Mouse (Mus musculus): Measurements from ENCODE around the gene Iqsec3. TPM values are rescaled to one million over a fixed set of nuclear protein-coding genes. Genes with fewer than 3 reads are reported as not detected.
"Not testable (repeated sequence)": the region's sequence is repeated elsewhere in the genome, so short reads cannot be mapped to it uniquely, and the experiment has no call there.

Gene Iqsec3
- polyA plus RNA-seq, 1 experiment from 2014 or later = 0.16 TPM

- H3K9ac ChIP-seq (ENCODE audit: low read depth, low read length) = no peak overlapping the region
- WGBS = 54% methylated on average over 4 of the region's 4 CpGs
- no peak overlapping the region for H3K4me3 ChIP-seq (ENCODE audit: low read depth, low read length)
- ATAC-seq = no peak
- no peaks in the 10 kb centered on the region for H3K9me3 ChIP-seq (ENCODE audit: control insufficient read depth)
- no peak overlapping the region for H3K4me2 ChIP-seq (replicated peaks; ENCODE audit: low read depth)
- H3K4me1 ChIP-seq (replicated peaks; ENCODE audit: control insufficient read depth, insufficient read depth, low read length) = no peaks in the 10 kb centered on the region
- H3K27ac ChIP-seq (ENCODE audit: low read depth, low read length) = no peak overlapping the region
- H3K36me3 ChIP-seq (ENCODE audit: control insufficient read depth, insufficient read depth) = no peaks in the 10 kb centered on the region
- no peaks in the 10 kb centered on the region for H3K27me3 ChIP-seq (replicated peaks; ENCODE audit: control insufficient read depth, insufficient read depth, low read length)
- TF ChIP-seq CTCF (IDR thresholded peaks at IDR 0.05; ENCODE audit: low read depth) = no peak
Observed at GRCm38 (mm10) chr6:121378256-121378655, 95.2 kb downstream of the Iqsec3 start.

GRCm38 (mm10) chr6:121376159-121376558 lies 97.3 kb downstream of the Iqsec3 start:
- no peak overlapping the region for H3K4me3 ChIP-seq (ENCODE audit: low read depth, low read length)
- no peak overlapping the region for H3K4me2 ChIP-seq (replicated peaks; ENCODE audit: low read depth)
- no peaks in the 10 kb centered on the region for H3K4me1 ChIP-seq (replicated peaks; ENCODE audit: control insufficient read depth, insufficient read depth, low read length)
- no peak overlapping the region for H3K9ac ChIP-seq (ENCODE audit: low read depth, low read length)
- no peaks in the 10 kb centered on the region for H3K27me3 ChIP-seq (replicated peaks; ENCODE audit: control insufficient read depth, insufficient read depth, low read length)
- 61% methylated on average over 12 of the region's 12 CpGs for WGBS
- H3K27ac ChIP-seq (ENCODE audit: low read depth, low read length) = no peak overlapping the region
- no peak for ATAC-seq
- no peak for TF ChIP-seq CTCF (IDR thresholded peaks at IDR 0.05; ENCODE audit: low read depth)
- H3K36me3 ChIP-seq (ENCODE audit: control insufficient read depth, insufficient read depth) = no peaks in the 10 kb centered on the region
- H3K9me3 ChIP-seq (ENCODE audit: control insufficient read depth) = no peaks in the 10 kb centered on the region

GRCm38 (mm10) chr6:121371197-121371980 lies 102.1 kb downstream of the Iqsec3 start:
- Histone ChIP-seq H3K4me3 (ENCODE audit: low read depth, low read length) (no peak overlapping the region), H3K4me2 (replicated peaks; ENCODE audit: low read depth) (no peak overlapping the region), H3K27ac (ENCODE audit: low read depth, low read length) (no peak overlapping the region), H3K27me3 (replicated peaks; ENCODE audit: control insufficient read depth, insufficient read depth, low read length) (no peaks in the 10 kb centered on the region), H3K4me1 (replicated peaks; ENCODE audit: control insufficient read depth, insufficient read depth, low read length) (no peaks in the 10 kb centered on the region), H3K9me3 (ENCODE audit: control insufficient read depth) (no peaks in the 10 kb centered on the region), H3K9ac (ENCODE audit: low read depth, low read length) (no peak overlapping the region), H3K36me3 (ENCODE audit: control insufficient read depth, insufficient read depth) (no peaks in the 10 kb centered on the region)
- ATAC-seq = no peak
- TF ChIP-seq CTCF (IDR thresholded peaks at IDR 0.05; ENCODE audit: low read depth) = no peak
- WGBS = 44% methylated on average over 10 of the region's 10 CpGs

- no peaks in the 10 kb centered on the region for H3K4me1 ChIP-seq (replicated peaks; ENCODE audit: control insufficient read depth, insufficient read depth, low read length)
- 46% methylated on average over 3 of the region's 3 CpGs for WGBS
- H3K9ac ChIP-seq (ENCODE audit: low read depth, low read length) = no peak overlapping the region
- H3K36me3 ChIP-seq (ENCODE audit: control insufficient read depth, insufficient read depth) = no peaks in the 10 kb centered on the region
- H3K27me3 ChIP-seq (replicated peaks; ENCODE audit: control insufficient read depth, insufficient read depth, low read length) = no peaks in the 10 kb centered on the region
- no peak for TF ChIP-seq CTCF (IDR thresholded peaks at IDR 0.05; ENCODE audit: low read depth)
- ATAC-seq = no peak
- H3K4me3 ChIP-seq (ENCODE audit: low read depth, low read length) = no peak overlapping the region
- no peak overlapping the region for H3K27ac ChIP-seq (ENCODE audit: low read depth, low read length)
- H3K4me2 ChIP-seq (replicated peaks; ENCODE audit: low read depth) = no peak overlapping the region
- no peaks in the 10 kb centered on the region for H3K9me3 ChIP-seq (ENCODE audit: control insufficient read depth)
Observed at GRCm38 (mm10) chr6:121367099-121367498, 106.4 kb downstream of the Iqsec3 start.

- H3K27ac ChIP-seq (ENCODE audit: low read depth, low read length); H3K4me2 ChIP-seq (replicated peaks; ENCODE audit: low read depth); H3K4me3 ChIP-seq (ENCODE audit: low read depth, low read length); ATAC-seq; H3K9ac ChIP-seq (ENCODE audit: low read depth, low read length); H3K9me3 ChIP-seq (ENCODE audit: control insufficient read depth); H3K27me3 ChIP-seq (replicated peaks; ENCODE audit: control insufficient read depth, insufficient read depth, low read length); H3K36me3 ChIP-seq (ENCODE audit: control insufficient read depth, insufficient read depth); H3K4me1 ChIP-seq (replicated peaks; ENCODE audit: control insufficient read depth, insufficient read depth, low read length): not testable (repeated sequence)
- 17% methylated on average over 2 of the region's 2 CpGs for WGBS
- TF ChIP-seq CTCF (IDR thresholded peaks at IDR 0.05; ENCODE audit: low read depth) = peak; percentile 75
Observed at GRCm38 (mm10) chr6:121366537-121366936, 106.9 kb downstream of the Iqsec3 start.

- Histone ChIP-seq H3K36me3 (ENCODE audit: control insufficient read depth, insufficient read depth) (no peaks in the 10 kb centered on the region), H3K27ac (ENCODE audit: low read depth, low read length) (no peak overlapping the region), H3K9me3 (ENCODE audit: control insufficient read depth) (no peaks in the 10 kb centered on the region), H3K4me1 (replicated peaks; ENCODE audit: control insufficient read depth, insufficient read depth, low read length) (no peaks in the 10 kb centered on the region), H3K4me2 (replicated peaks; ENCODE audit: low read depth) (no peak overlapping the region), H3K9ac (ENCODE audit: low read depth, low read length) (no peak overlapping the region), H3K4me3 (ENCODE audit: low read depth, low read length) (no peak overlapping the region), H3K27me3 (replicated peaks; ENCODE audit: control insufficient read depth, insufficient read depth, low read length) (no peaks in the 10 kb centered on the region)
- ATAC-seq = no peak
- no peak for TF ChIP-seq CTCF (IDR thresholded peaks at IDR 0.05; ENCODE audit: low read depth)
- 75% methylated on average over 4 of the region's 4 CpGs for WGBS
Observed at GRCm38 (mm10) chr6:121363956-121364355, 109.5 kb downstream of the Iqsec3 start.

All from intestine, postnatal 0 days (tissue).